Mouse (Mus musculus) liver, embryonic 15.5 days (tissue): ENCODE data around the gene AI854703. TPM values are rescaled to one million over a fixed set of nuclear protein-coding genes. Genes with fewer than 3 reads are reported as not detected.
A peak's percentile ranks its signal among the peaks of the same experiment; 100 is the strongest.

Experiments
- ATAC-seq: fragments of 200-750 bp; cut with Nextera tagmentation; 2 replicates; pipeline ENCODE4 v1.8.0; 2017; ENCODE audit warnings: moderate number of reproducible peaks, mild to moderate bottlenecking, moderate library complexity; ENCODE audit not compliant: insufficient read depth
- H3K27ac ChIP-seq: fragments of 300-500 bp; sonication (generic); replicated peaks from 2 replicates; pipeline ENCODE4 v1.5.1; 2015; ENCODE audit warnings: mild to moderate bottlenecking, inconsistent platforms
- H3K27me3 ChIP-seq: fragments of 300-500 bp; sonication (generic); 2 replicates; pipeline ENCODE4 v1.6.1; 2015; ENCODE audit warnings: mild to moderate bottlenecking, inconsistent platforms
- H3K36me3 ChIP-seq: fragments of 300-500 bp; sonication (generic); replicated peaks from 2 replicates; pipeline ENCODE4 v1.6.1; 2015; ENCODE audit warnings: moderate library complexity, mild to moderate bottlenecking, inconsistent platforms
- H3K4me1 ChIP-seq: fragments of 300-500 bp; sonication (generic); replicated peaks from 2 replicates; pipeline ENCODE4 v1.6.1; 2015; ENCODE audit warnings: inconsistent platforms
- H3K4me2 ChIP-seq: fragments of 300-500 bp; sonication (generic); 2 replicates; pipeline ENCODE4 v1.6.1; 2015; ENCODE audit warnings: moderate library complexity, mild to moderate bottlenecking, inconsistent platforms
- H3K4me3 ChIP-seq: fragments of 300-500 bp; sonication (generic); replicated peaks from 2 replicates; pipeline ENCODE4 v1.5.1; 2015; ENCODE audit warnings: mild to moderate bottlenecking, inconsistent platforms
- H3K9ac ChIP-seq: fragments of 300-500 bp; sonication (generic); 2 replicates; pipeline ENCODE4 v1.6.1; 2015; ENCODE audit warnings: moderate library complexity, mild to moderate bottlenecking, inconsistent platforms
- H3K9me3 ChIP-seq: fragments of 300-500 bp; sonication (generic); replicated peaks from 2 replicates; pipeline ENCODE4 v1.6.1; 2016; ENCODE audit warnings: inconsistent platforms
- WGBS: fragments of 180-500 bp; shearing (Covaris S2); methylation state at CpG from one replicate; pipeline ENCODE4 v1.1.7; 2015; ENCODE audit warnings: mixed read lengths; ENCODE audit not compliant: insufficient replicate concordance; 5-methylcytosine and 5-hydroxymethylcytosine counted together
- polyA plus RNA-seq: library from polyadenylated mRNA; unstranded; fragments of >200 nt; fragmentation: Nextera tagmentation; extraction: Ambion mirVana; gene quantifications from 2 replicates; pipeline ENCODE4 v1.2.1, GENCODE M21; 2015

AI854703 gene
- polyA plus RNA-seq, 1 experiment from 2014 or later = 0.18 TPM

GRCm38 (mm10) chr6:48664750-48665149, 38.2 kb downstream of the AI854703 start:
- 55% methylated on average over 4 of the region's 4 CpGs for WGBS
- no peaks in the 10 kb centered on the region for H3K36me3 ChIP-seq
- no peaks in the 10 kb centered on the region for H3K27me3 ChIP-seq
- no peak overlapping the region for H3K4me2 ChIP-seq
- peaks cover 13% of the 10 kb centered on the region for H3K4me1 ChIP-seq
- no peak overlapping the region for H3K4me3 ChIP-seq
- ATAC-seq = no peak
- H3K9me3 ChIP-seq = no peaks in the 10 kb centered on the region
- no peak overlapping the region for H3K27ac ChIP-seq
- H3K9ac ChIP-seq = no peak overlapping the region

DNA sequence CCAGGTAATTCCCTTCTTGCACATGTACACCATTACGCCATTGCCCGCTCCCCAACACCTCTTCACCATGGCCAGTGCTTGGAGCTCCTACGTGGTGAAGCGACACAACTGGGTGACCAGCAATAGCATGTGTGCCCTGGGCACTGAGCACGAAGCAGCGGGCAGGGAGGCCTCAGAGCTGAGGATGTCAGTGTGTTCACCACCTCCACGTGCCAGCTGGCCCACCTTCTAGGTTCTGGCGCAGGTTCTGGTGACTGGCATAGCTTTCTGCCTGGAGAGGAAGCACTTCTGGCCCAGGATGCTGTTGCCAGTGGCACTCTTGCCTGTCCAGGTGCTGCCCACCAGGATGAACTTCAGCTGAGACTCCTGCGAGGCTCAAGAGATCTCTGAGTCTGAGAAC, 38.9 kb downstream of the AI854703 start:
- 68% methylated on average over 9 of the region's 9 CpGs for WGBS
- peaks cover 13% of the 10 kb centered on the region for H3K4me1 ChIP-seq
- no peaks in the 10 kb centered on the region for H3K9me3 ChIP-seq
- no peak overlapping the region for H3K9ac ChIP-seq
- H3K27ac ChIP-seq = no peak overlapping the region
- no peaks in the 10 kb centered on the region for H3K36me3 ChIP-seq
- H3K4me3 ChIP-seq = no peak overlapping the region
- no peak for ATAC-seq
- no peak overlapping the region for H3K4me2 ChIP-seq
- H3K27me3 ChIP-seq = no peaks in the 10 kb centered on the region

DNA sequence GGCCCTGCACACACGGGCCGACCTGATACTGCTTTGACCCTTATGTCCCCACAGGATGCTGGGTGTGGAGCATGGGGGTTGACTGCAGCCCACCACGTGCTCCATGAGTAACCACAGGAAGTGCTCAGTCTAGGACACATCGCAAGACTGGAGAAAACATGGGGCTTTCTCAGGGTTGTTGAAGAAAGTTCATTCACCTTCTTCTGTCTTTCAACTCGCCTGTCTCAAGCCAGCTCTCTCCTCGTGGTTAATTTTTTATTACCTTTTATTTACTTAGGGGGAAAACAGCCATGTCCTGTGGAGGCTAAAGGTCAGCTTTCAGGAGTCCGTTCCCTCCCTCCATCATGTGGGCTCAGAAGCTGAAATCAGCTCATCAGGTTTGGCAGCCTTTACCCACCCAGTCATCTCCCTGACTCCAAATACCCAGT, 39.6 kb downstream of the AI854703 start:
- peaks cover 13% of the 10 kb centered on the region for H3K4me1 ChIP-seq
- peak; percentile 60 for ATAC-seq
- H3K27me3 ChIP-seq = no peaks in the 10 kb centered on the region
- no peak overlapping the region; the same call in 1 of the 2 replicates for H3K27ac ChIP-seq
- H3K4me3 ChIP-seq = no peak overlapping the region
- H3K9ac ChIP-seq = no peak overlapping the region
- H3K4me2 ChIP-seq = no peak overlapping the region
- no peaks in the 10 kb centered on the region for H3K9me3 ChIP-seq
- H3K36me3 ChIP-seq = no peaks in the 10 kb centered on the region
- 20% methylated on average over 7 of the region's 7 CpGs for whole genome bisulfite sequencing

GRCm38 (mm10) chr6:48668022-48668421, 41.5 kb downstream of the AI854703 start:
- H3K4me3 ChIP-seq = no peak overlapping the region
- H3K27me3 ChIP-seq = no peaks in the 10 kb centered on the region
- no peak overlapping the region for H3K27ac ChIP-seq
- ATAC-seq = no peak
- H3K36me3 ChIP-seq = no peaks in the 10 kb centered on the region
- no peak overlapping the region for H3K4me2 ChIP-seq
- no peak overlapping the region for H3K9ac ChIP-seq
- H3K4me1 ChIP-seq = peaks cover 13% of the 10 kb centered on the region
- H3K9me3 ChIP-seq = no peaks in the 10 kb centered on the region

GRCm38 (mm10) chr6:48669446-48669969, 42.9 kb downstream of the AI854703 start:
- ATAC-seq = no peak
- no peak overlapping the region for H3K9ac ChIP-seq
- H3K4me2 ChIP-seq = no peak overlapping the region
- H3K36me3 ChIP-seq = no peaks in the 10 kb centered on the region
- no peak overlapping the region for H3K27ac ChIP-seq
- H3K9me3 ChIP-seq = no peaks in the 10 kb centered on the region
- H3K4me3 ChIP-seq = no peak overlapping the region
- peaks cover 13% of the 10 kb centered on the region for H3K4me1 ChIP-seq
- 38% methylated on average over 2 of the region's 2 CpGs for WGBS
- H3K27me3 ChIP-seq = no peaks in the 10 kb centered on the region

GRCm38 (mm10) chr6:48674291-48675058, 47.9 kb downstream of the AI854703 start:
- ATAC-seq = no peak
- no peak overlapping the region for H3K9ac ChIP-seq
- H3K27ac ChIP-seq = no peak overlapping the region
- no peaks in the 10 kb centered on the region for H3K36me3 ChIP-seq
- WGBS = 79% methylated on average over 9 of the region's 9 CpGs
- no peaks in the 10 kb centered on the region for H3K9me3 ChIP-seq
- H3K4me3 ChIP-seq = no peak overlapping the region
- H3K4me2 ChIP-seq = no peak overlapping the region
- H3K4me1 ChIP-seq = peaks cover 26% of the 10 kb centered on the region
- H3K27me3 ChIP-seq = no peaks in the 10 kb centered on the region

- Histone ChIP-seq H3K27ac (peak overlapping the region; percentile 49), H3K9ac (0 out of 2 replicates have a peak overlapping the region, but pooled peaks have one; percentile 22), H3K4me1 (peaks cover 26% of the 10 kb centered on the region), H3K27me3 (no peaks in the 10 kb centered on the region), H3K36me3 (no peaks in the 10 kb centered on the region), H3K9me3 (no peaks in the 10 kb centered on the region), H3K4me3 (peak overlapping the region; percentile 52), H3K4me2 (peak overlapping the region; percentile 64)
- 20% methylated on average over 10 of the region's 10 CpGs for WGBS
- ATAC-seq = peak; percentile 33
Measured at GRCm38 (mm10) chr6:48675400-48675930, 48.9 kb downstream of the AI854703 start.

DNA sequence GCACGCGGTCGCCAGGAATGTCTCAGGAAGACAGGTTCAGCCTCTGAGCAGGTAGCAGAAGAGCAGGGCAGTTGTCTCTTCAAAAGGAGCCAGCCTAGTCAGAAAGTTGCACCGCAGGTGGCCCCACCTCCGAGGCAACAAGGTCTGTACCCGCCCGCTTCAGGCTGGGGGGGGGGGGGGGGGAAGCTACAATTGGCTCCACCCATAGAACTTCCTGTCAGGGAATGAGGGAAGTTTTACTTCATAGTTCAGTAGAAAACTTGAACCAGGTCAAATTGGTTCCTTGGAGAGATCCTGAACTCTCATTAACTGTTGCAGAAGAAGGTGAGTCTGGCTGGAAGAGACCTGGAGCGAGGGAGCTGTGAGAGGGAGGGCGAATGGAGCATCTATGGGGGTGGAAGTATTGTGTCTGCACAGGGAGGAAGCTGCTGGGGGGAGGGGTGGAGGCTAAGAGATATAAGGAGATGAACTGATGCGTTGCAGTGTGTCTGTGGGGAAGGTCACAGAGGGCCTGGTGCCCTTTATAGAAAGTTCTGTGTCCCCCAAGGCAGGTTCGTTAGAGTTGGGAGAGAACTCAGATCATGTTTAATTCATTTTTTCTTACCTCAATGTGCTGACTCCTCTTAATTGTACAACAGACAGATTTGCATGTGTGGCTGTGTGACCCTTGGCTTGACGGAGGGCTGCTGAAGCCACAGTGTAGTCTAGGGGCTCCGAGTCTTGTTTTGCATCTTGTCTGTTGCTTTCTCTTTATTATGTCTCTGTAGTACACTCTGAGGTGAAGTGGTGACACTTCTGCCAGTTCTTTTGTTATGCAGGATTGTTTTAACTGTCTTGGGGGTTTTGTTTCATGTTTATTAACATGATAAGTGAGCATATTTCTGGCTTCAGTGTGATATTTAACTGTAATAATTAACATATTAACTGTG, 49.6 kb downstream of the AI854703 start, which contains the start of gene Gimap9:
Gene Gimap9, plus strand, starts transcription at position 199 of the 929 bp plus-strand sequence.
- Histone ChIP-seq H3K27me3 (no peaks in the 10 kb centered on the region), H3K9me3 (no peaks in the 10 kb centered on the region), H3K4me2 (peak within 1 kb of the TSS; percentile 64), H3K9ac (peak within 1 kb of the TSS; percentile 22), H3K4me3 (peak within 1 kb of the TSS; percentile 52), H3K27ac (peak within 1 kb of the TSS; percentile 57), H3K4me1 (peaks cover 26% of the 10 kb centered on the region), H3K36me3 (no peaks in the 10 kb centered on the region)
- WGBS = 5% methylated on average over 11 of the region's 13 CpGs
- ATAC-seq = peak; percentile 80

DNA sequence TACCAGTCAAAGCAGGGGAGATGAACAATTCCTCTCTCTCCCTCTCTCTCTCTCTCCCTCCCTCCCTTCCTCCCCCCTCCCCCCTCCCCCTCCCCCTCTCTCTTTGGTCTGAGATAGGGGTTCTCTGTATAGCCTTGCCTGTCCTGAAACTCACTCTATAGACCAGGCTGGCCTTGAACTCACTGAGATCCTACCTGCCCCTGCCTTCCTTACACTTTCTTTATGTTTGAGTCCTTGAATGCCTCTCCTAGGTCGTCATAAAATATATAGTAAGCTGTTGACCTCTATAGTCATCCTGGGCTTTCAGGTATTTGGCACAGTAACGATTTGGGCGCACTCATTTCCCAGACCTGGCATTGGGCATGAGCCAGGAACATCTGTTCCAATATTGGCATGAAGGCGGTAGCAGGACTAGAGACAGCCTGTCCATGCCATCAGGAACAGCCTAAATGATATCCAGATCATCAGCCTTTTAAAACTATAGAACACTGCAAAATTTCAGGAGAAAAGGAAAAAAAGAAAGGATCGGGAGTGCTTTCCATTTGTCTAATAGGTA, 50.4 kb downstream of the AI854703 start:
- H3K27me3 ChIP-seq = no peaks in the 10 kb centered on the region
- ATAC-seq = no peak
- H3K36me3 ChIP-seq = no peaks in the 10 kb centered on the region
- 66% methylated on average over 5 of the region's 5 CpGs for WGBS
- H3K4me1 ChIP-seq = peaks cover 26% of the 10 kb centered on the region
- H3K4me2 ChIP-seq = peak overlapping the region; percentile 64
- no peaks in the 10 kb centered on the region for H3K9me3 ChIP-seq
- H3K27ac ChIP-seq = no peak overlapping the region
- no peak overlapping the region for H3K9ac ChIP-seq
- H3K4me3 ChIP-seq = peak overlapping the region; percentile 52; the same call in 1 of the 2 replicates

- no peak overlapping the region for H3K4me3 ChIP-seq
- no peak for ATAC-seq
- H3K4me1 ChIP-seq = peaks cover 26% of the 10 kb centered on the region
- H3K27me3 ChIP-seq = no peaks in the 10 kb centered on the region
- H3K36me3 ChIP-seq = no peaks in the 10 kb centered on the region
- no peak overlapping the region for H3K27ac ChIP-seq
- H3K9me3 ChIP-seq = no peaks in the 10 kb centered on the region
- H3K9ac ChIP-seq = no peak overlapping the region
- WGBS = 76% methylated on average over 17 of the region's 17 CpGs
- peak overlapping the region; percentile 64; the same call in 1 of the 2 replicates for H3K4me2 ChIP-seq
Measured at GRCm38 (mm10) chr6:48677492-48678345, 51.2 kb downstream of the AI854703 start.
